Mouse (Mus musculus): ENCODE data around the gene Ttc39b. TPM values are rescaled to one million over a fixed set of nuclear protein-coding genes. Genes with fewer than 3 reads are reported as not detected.
A peak's percentile ranks its signal among the peaks of the same experiment; 100 is the strongest.

Gene Ttc39b
- 2.9 and 3.7 TPM in 2 replicates for polyA plus RNA-seq (2016; fragmentation: Nextera tagmentation; extraction: Ambion mirVana)

DNA sequence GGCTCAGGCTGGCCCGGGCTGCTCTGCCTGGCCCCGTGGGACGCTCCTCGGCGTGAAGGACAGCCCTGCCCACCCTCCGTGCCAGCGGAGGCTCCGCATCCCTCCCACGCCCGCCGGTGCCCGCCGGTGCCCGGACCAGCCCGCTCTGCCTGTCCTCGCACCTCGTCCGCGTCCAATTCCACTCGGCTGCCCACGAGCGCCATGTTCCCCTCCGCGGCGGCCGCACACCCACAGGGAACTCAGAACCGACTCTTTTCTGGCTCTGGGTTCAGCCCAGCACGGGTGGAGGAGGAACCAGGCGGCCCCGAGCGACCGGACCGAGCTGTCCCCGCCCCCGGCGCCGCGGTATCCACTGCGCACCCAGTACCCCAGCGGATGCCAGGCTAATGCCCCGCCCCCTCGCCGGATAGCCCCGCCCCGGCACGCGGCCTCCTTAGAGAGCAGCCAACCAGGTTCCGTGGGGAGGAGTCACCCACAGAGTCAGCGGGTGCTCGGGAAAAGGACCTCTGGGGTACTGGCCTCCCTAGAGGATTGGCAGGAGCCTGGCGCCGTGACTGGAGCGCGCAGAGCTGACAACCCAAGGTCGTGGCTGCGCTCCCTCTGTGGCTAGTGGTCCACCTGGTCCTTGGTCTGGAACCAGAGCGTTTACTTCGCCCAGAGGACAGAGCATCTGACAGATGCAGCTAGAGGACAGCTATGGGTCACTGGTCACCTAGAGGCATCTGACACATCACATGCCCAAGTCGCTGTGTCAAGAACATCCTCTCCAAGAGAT is at the start of gene Ttc39b:
Gene Ttc39b (minus strand): TSS at position 346 of the 775 bp plus-strand sequence.
- Histone ChIP-seq H3K4me2 (replicated peaks) (peak within 1 kb of the TSS; percentile 99), H3K27me3 (peaks cover 17% of the 10 kb centered on the region), H3K9me3 (replicated peaks) (no peaks in the 10 kb centered on the region), H3K4me1 (peaks cover 8% of the 10 kb centered on the region), H3K27ac (no peak within 1 kb of the TSS), H3K9ac (peak within 1 kb of the TSS; percentile 61), H3K36me3 (no peaks in the 10 kb centered on the region), H3K4me3 (peak within 1 kb of the TSS; percentile 76)
- WGBS: under 1% methylated on average over 58 of the region's 59 CpGs
- peak; percentile 99 for ATAC-seq (ENCODE audit: low FRiP score)

DNA sequence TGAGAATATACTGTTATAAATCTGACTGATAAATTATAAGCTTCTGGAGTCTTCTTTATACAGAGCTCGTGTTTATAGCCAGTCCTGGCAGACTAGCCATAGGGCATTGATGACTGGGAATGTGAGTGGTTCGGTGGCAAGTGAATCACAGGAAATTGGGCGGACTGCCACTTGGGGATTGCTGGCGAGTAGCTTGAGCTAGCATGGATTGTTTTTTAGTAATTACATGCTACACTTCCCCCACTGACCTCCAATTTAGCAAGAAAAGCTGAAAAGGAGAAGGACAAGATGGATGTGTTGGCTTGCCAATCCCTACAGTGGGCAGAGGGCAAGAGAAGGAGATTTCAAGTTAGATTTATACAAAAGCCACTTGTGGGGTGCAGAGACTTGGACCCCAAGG is 49.3 kb upstream of the Ttc39b start:
- Histone ChIP-seq H3K27me3 (no peaks in the 10 kb centered on the region), H3K9ac (no peak overlapping the region), H3K27ac (no peak overlapping the region), H3K36me3 (no peaks in the 10 kb centered on the region), H3K4me2 (replicated peaks) (no peak overlapping the region), H3K9me3 (replicated peaks) (no peaks in the 10 kb centered on the region), H3K4me1 (no peaks in the 10 kb centered on the region), H3K4me3 (no peak overlapping the region)
- whole genome bisulfite sequencing: 74% methylated on average over 4 of the region's 4 CpGs
- no peak for ATAC-seq (ENCODE audit: low FRiP score)

DNA sequence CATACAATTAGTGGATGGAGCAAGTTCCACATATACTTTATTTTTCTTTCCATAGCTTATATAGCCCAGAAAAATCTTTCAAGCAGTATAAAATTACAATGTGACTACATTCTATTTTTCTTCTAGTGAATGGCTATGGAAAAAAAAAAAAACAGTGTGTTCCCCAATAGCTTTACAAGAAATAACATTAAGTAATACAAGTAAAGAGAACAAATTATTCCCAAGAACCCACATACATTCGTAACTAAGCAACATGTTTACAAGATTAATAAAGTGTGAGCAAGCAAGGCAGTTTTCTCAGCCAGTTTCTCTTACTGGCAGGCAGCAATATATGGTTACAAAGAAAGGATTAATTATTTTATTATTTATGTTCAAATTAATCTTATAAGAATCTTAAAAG is 33.7 kb upstream of the Ttc39b start:
- no peak overlapping the region for H3K4me3 ChIP-seq
- whole genome bisulfite sequencing: 93% methylated on average over 1 of the region's 1 CpGs
- no peaks in the 10 kb centered on the region for H3K36me3 ChIP-seq
- H3K9ac ChIP-seq: no peak overlapping the region
- no peak overlapping the region for H3K4me2 ChIP-seq (replicated peaks)
- no peaks in the 10 kb centered on the region for H3K4me1 ChIP-seq
- no peaks in the 10 kb centered on the region for H3K27me3 ChIP-seq
- ATAC-seq (ENCODE audit: low FRiP score): no peak
- peaks cover 8% of the 10 kb centered on the region for H3K9me3 ChIP-seq (replicated peaks)
- no peak overlapping the region for H3K27ac ChIP-seq

DNA sequence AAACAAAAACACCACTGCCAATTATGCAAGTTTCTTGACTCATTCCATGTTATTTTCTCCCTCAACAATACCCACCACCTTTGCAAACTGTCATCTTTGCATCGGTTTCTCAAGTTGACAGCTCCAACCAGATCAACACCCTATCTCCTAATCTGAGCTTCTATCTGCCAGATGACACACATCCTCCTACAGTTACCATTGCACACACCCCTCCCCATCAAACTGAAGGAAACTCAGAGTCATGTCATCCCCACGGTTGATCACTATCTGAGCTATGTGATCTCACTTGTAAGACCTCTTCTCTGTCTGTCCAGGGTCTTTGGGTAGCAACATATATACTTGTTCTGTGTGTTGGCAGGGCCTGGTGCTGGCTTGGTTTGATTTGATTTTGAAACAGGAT is 30.7 kb upstream of the Ttc39b start:
- Histone ChIP-seq H3K9me3 (replicated peaks) (peaks cover 3% of the 10 kb centered on the region; the same call in 1 of the 2 replicates), H3K36me3 (no peaks in the 10 kb centered on the region), H3K4me1 (no peaks in the 10 kb centered on the region), H3K4me3 (no peak overlapping the region), H3K4me2 (replicated peaks) (no peak overlapping the region), H3K27ac (no peak overlapping the region), H3K9ac (no peak overlapping the region), H3K27me3 (no peaks in the 10 kb centered on the region)
- WGBS: 89% methylated on average over 2 of the region's 2 CpGs
- no peak for ATAC-seq (ENCODE audit: low FRiP score)

DNA sequence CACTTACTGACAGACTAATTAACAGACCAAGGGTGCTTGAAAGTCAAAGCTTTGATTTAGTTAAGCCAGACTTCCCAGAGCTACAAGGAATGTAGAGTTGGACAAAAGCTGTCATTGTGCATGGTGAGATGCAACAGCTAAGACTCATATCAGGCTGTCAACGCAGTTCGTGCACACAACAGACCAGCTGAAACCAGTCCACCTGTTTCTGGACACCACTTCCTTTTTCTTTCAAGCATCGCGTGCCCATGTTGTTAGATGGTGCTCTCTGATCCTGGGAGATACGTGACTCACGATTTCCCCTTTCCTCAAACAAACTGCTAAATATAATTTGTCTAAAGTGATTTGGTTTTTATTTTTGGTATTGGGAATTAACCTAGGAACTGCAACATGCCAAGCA is 29.9 kb upstream of the Ttc39b start:
- no peak overlapping the region for H3K9ac ChIP-seq
- H3K4me2 ChIP-seq (replicated peaks): no peak overlapping the region
- H3K36me3 ChIP-seq: no peaks in the 10 kb centered on the region
- WGBS: 75% methylated on average over 6 of the region's 6 CpGs
- no peaks in the 10 kb centered on the region for H3K4me1 ChIP-seq
- H3K4me3 ChIP-seq: no peak overlapping the region
- peaks cover 3% of the 10 kb centered on the region; the same call in 1 of the 2 replicates for H3K9me3 ChIP-seq (replicated peaks)
- H3K27ac ChIP-seq: no peak overlapping the region
- no peaks in the 10 kb centered on the region for H3K27me3 ChIP-seq
- ATAC-seq (ENCODE audit: low FRiP score): no peak

DNA sequence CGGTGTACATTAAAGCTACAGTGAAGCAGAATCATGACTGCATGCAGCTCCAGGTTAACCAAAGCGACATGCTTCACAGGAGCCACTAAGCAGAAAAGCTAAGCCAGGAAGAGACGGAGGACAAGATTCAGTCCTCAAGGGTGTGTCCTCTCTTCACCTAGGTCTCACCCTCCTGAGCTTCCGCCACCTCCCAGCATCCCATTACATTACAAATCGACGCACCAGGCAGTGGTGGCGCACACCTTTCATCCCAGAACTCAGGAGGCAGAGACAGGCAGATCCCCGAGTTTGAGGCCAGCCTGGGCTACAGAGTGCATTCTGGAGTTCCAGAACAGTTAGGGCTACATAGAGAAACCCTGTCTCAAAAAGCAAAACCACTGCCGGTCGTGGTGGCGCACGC is 29.2 kb upstream of the Ttc39b start:
- H3K4me1 ChIP-seq: no peaks in the 10 kb centered on the region
- no peaks in the 10 kb centered on the region for H3K27me3 ChIP-seq
- WGBS: 92% methylated on average over 12 of the region's 12 CpGs
- peaks cover 3% of the 10 kb centered on the region; the same call in 1 of the 2 replicates for H3K9me3 ChIP-seq (replicated peaks)
- H3K9ac ChIP-seq: no peak overlapping the region
- ATAC-seq (ENCODE audit: low FRiP score): no peak
- H3K4me2 ChIP-seq (replicated peaks): no peak overlapping the region
- no peaks in the 10 kb centered on the region for H3K36me3 ChIP-seq
- H3K27ac ChIP-seq: no peak overlapping the region
- H3K4me3 ChIP-seq: no peak overlapping the region

DNA sequence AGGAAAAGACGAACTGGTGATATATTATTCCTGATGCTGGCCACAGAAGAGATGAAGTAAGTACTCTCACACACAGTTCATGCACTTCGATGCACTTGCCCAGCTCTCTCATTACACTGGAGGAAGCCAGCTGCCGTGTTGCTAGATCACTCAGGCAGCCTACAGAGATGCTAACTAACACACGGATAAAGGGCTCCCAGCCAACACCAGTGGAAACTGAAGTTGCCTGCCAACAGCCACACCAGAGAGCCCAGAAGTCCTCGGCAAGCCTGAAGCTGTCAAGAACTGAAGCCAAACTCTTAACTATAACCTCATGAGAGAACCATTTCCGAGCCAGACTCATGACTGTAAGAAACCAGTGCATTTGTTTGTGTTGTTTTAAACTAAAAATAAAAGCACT is 26.7 kb upstream of the Ttc39b start:
- 71% methylated on average over 6 of the region's 6 CpGs for WGBS
- no peaks in the 10 kb centered on the region for H3K36me3 ChIP-seq
- no peak overlapping the region for H3K27ac ChIP-seq
- H3K4me2 ChIP-seq (replicated peaks): no peak overlapping the region
- ATAC-seq (ENCODE audit: low FRiP score): no peak
- no peaks in the 10 kb centered on the region for H3K9me3 ChIP-seq (replicated peaks)
- H3K9ac ChIP-seq: no peak overlapping the region
- no peak overlapping the region for H3K4me3 ChIP-seq
- no peaks in the 10 kb centered on the region for H3K27me3 ChIP-seq
- no peaks in the 10 kb centered on the region for H3K4me1 ChIP-seq

DNA sequence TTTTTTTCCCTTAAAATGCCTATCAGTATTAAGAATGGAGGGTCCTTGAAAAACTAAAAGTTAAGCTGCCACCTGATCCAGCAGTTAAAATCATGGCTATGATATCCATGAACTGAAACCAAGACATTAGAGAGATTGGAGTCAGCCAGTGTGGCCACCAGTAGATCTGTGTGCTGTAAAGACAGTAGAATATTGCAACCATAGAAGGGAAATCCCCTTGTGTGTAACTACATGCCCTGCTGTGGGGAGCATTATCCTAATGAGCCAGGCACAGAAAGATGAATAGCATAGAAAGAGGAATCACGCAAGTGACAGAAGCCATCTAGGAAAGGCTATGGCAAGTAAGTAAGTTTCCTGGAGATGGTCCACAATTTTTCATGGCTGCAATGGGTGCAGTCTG is 24.9 kb upstream of the Ttc39b start:
- H3K27me3 ChIP-seq: no peaks in the 10 kb centered on the region
- H3K36me3 ChIP-seq: no peaks in the 10 kb centered on the region
- H3K4me3 ChIP-seq: no peak overlapping the region
- no peak overlapping the region for H3K27ac ChIP-seq
- H3K9me3 ChIP-seq (replicated peaks): no peaks in the 10 kb centered on the region
- WGBS: 86% methylated on average over 1 of the region's 1 CpGs
- no peak overlapping the region for H3K9ac ChIP-seq
- H3K4me1 ChIP-seq: no peaks in the 10 kb centered on the region
- ATAC-seq (ENCODE audit: low FRiP score): no peak
- H3K4me2 ChIP-seq (replicated peaks): no peak overlapping the region

DNA sequence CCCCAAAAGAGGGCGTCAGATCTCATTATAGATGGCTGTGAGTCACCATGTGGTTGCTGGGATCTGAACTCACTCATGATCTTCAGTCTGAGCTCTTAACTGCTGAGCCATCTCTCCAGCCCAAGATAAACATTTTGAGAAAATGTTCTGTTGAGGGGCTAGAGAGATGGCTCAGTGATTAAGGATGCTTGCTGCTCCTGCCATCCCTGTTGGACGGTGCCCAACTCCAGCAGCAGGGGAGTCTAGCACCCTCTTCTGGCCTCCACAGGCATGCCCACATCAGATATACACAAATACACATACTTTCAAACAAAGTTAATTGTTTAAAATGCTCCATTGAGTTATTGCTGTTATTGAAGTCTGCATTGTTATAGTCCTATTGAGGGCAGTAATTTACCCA is 19.8 kb upstream of the Ttc39b start:
- Histone ChIP-seq H3K4me2 (replicated peaks) (no peak overlapping the region), H3K4me3 (no peak overlapping the region), H3K9ac (no peak overlapping the region), H3K27ac (no peak overlapping the region), H3K36me3 (no peaks in the 10 kb centered on the region), H3K9me3 (replicated peaks) (no peaks in the 10 kb centered on the region), H3K27me3 (no peaks in the 10 kb centered on the region), H3K4me1 (no peaks in the 10 kb centered on the region)
- ATAC-seq (ENCODE audit: low FRiP score): no peak
- 61% methylated on average over 2 of the region's 2 CpGs for WGBS

DNA sequence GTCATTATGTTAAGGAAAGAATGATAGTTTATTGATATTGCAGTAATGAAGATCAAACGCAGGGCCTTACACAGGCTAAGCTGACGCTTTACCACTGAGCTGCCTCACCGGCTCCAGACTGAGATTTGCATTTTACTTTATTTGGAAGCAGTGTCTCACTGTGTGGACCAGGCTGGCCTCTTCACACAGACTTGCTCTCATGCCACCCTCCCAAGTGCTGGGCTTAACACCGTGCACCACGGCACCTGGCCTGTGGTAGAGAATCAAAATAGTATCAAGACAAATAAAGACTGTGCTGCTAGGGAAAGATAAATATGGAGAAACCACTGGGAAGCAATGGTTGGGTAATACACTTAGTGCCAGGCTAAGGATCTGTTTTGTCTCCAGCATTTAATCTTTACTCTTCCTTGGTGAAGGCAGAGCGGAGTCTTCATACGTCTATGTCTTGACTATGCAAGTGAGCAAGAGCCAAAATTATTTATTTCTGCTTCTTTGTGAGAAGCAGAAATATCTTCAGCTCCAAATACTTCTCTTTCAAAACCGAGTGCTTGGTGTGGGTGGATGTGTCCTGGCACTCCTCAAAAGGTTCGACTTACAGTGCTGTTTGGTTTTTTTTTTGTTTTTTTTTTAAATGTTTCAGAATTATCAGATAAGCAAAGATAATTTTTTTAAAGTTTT is 19.2 kb upstream of the Ttc39b start:
- H3K27ac ChIP-seq: no peak overlapping the region
- H3K4me2 ChIP-seq (replicated peaks): no peak overlapping the region
- no peaks in the 10 kb centered on the region for H3K9me3 ChIP-seq (replicated peaks)
- no peaks in the 10 kb centered on the region for H3K4me1 ChIP-seq
- H3K36me3 ChIP-seq: no peaks in the 10 kb centered on the region
- H3K4me3 ChIP-seq: no peak overlapping the region
- WGBS: 79% methylated on average over 9 of the region's 9 CpGs
- H3K9ac ChIP-seq: no peak overlapping the region
- no peak for ATAC-seq (ENCODE audit: low FRiP score)
- no peaks in the 10 kb centered on the region for H3K27me3 ChIP-seq

DNA sequence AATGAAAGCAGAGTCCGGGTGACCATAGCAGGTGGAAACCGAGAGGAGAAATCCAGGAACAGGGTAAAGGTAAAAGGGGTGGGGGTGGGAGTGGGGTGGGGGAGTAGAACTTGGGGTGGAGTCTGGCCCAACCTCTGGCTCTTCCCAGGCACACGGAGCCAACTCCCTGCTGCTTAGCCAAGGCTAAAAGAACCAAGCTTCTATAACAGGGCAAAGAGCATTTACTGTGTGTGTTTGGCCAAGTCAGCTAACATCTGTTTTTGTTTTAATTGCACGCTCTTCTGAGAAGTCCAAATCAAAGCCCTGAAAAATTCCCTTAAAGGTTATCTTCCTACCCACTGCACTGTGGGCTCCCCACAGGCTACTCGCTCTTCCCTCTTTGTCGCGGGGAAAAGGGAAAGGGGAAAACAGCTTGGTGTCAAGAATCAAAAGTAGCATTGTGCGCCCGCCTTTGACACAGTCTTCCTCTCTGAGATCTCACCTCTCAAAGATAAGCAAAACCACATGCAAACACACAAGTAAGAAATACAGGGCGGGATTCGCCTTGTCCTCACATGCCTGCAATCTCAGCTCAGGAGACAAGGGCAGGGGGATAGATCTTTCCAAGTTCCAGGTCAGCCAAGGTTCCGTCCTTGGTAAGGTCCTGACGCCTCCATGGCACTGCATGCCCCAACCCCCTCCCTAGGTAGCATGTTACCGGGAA is 18.4 kb upstream of the Ttc39b start:
- H3K4me1 ChIP-seq: no peaks in the 10 kb centered on the region
- H3K4me3 ChIP-seq: no peak overlapping the region
- no peak for ATAC-seq (ENCODE audit: low FRiP score)
- H3K4me2 ChIP-seq (replicated peaks): no peak overlapping the region
- no peak overlapping the region for H3K27ac ChIP-seq
- no peak overlapping the region for H3K9ac ChIP-seq
- no peaks in the 10 kb centered on the region for H3K36me3 ChIP-seq
- 52% methylated on average over 14 of the region's 14 CpGs for WGBS
- no peaks in the 10 kb centered on the region for H3K27me3 ChIP-seq
- H3K9me3 ChIP-seq (replicated peaks): no peaks in the 10 kb centered on the region

DNA sequence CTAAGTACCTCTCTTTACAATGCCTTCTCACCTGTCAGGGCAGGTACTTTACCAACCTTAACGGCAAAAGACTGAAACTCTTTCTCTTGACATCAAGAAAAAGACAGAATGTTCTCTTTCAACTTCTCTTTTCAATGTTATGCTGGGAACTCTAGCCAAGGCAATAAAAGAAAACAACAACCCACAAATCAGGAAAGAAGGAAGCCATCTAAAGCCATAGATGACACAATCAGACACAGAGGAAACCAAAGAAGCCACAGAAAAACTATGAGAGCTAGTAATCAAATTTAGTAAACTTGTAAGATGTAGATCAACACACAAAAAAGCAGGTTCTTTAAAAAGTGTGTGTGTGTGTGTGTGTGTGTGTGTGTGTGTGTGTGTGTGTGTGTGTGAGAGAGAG is 15.3 kb upstream of the Ttc39b start:
- H3K4me3 ChIP-seq: no peak overlapping the region
- H3K27me3 ChIP-seq: no peaks in the 10 kb centered on the region
- H3K27ac ChIP-seq: no peak overlapping the region
- H3K36me3 ChIP-seq: no peaks in the 10 kb centered on the region
- no peak for ATAC-seq (ENCODE audit: low FRiP score)
- no peaks in the 10 kb centered on the region for H3K4me1 ChIP-seq
- no peak overlapping the region for H3K4me2 ChIP-seq (replicated peaks)
- no peaks in the 10 kb centered on the region for H3K9me3 ChIP-seq (replicated peaks)
- WGBS: 94% methylated on average over 1 of the region's 1 CpGs
- H3K9ac ChIP-seq: no peak overlapping the region
